In the genomic region with DNA sequence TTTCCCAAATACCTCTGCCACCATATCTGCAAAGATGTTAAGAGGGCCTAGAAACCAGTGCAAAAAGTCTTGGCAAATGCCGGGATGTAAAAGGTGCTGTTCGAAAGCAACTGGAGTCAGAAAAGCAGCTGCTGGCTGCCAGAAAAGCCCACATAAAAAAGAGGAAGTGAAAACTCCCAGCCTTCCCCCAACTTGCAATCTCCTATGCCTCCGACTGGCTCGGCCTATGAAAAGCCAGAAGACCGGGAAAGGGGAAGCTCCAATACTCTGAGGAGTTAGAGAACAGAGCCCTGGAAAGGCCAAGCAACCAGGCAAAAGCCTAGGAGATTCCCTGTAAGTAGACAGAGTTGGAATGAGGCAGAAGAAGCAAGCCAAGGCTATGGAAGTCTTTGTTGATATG, we compare ENCODE assay signal across 13 mouse cellular contexts. TPM values are rescaled to one million over a fixed set of nuclear protein-coding genes. Genes with fewer than 3 reads are reported as not detected.
DNase-seq lines count a peak whose midpoint lies in the region; ATAC-seq lines count a peak whose summit lies in the region.
"Had no signal": no experiment of that assay in that cellular context is flagged by ENCODE, and none has a peak within 500 bp of the region (broad histone marks: within the 10 kb centered on the region; RNA-seq: fewer than 3 reads in every experiment).

No protein-coding gene starts in this region.

- H3K27me3 ChIP-seq in kidney, embryonic 14.5 days (ENCODE audit: control insufficient read depth, insufficient read depth, low read length), result no peaks in the 10 kb centered on the region
- H3K27me3 ChIP-seq in forebrain, embryonic 11.5 days (ENCODE audit: control insufficient read depth, insufficient read depth, low read length), result no peaks in the 10 kb centered on the region
- H3K27me3 ChIP-seq: neural tube, embryonic 13.5 days had no signal

- no peak overlapping the region for H3K4me2 ChIP-seq in kidney, embryonic 14.5 days (replicated peaks; ENCODE audit: low read depth, low read length)
- no peak overlapping the region for H3K4me2 ChIP-seq in forebrain, embryonic 11.5 days (ENCODE audit: low read depth, low read length, severe bottlenecking)
- H3K4me2 ChIP-seq: neural tube, embryonic 13.5 days had no signal

- 0 out of 2 replicates have a peak, but pooled peaks cover 3% of the 10 kb centered on the region for H3K4me1 ChIP-seq in kidney, embryonic 14.5 days (ENCODE audit: control insufficient read depth, insufficient read depth, low read length)
- 0 out of 2 replicates have a peak, but pooled peaks cover 2% of the 10 kb centered on the region for H3K4me1 ChIP-seq in forebrain, embryonic 11.5 days (replicated peaks; ENCODE audit: control insufficient read depth, insufficient read depth, low read length)
- H3K4me1 ChIP-seq: neural tube, embryonic 13.5 days had no signal

- H3K36me3 ChIP-seq in kidney, embryonic 14.5 days (ENCODE audit: control insufficient read depth, insufficient read depth, low read length), result no peaks in the 10 kb centered on the region
- no peaks in the 10 kb centered on the region for H3K36me3 ChIP-seq in forebrain, embryonic 11.5 days (ENCODE audit: control insufficient read depth, insufficient read depth, low read length)
- H3K36me3 ChIP-seq: G1E; neural tube, embryonic 13.5 days had no signal

- H3K4me3 ChIP-seq in kidney, embryonic 14.5 days (ENCODE audit: low read length), result no peak overlapping the region
- no peak overlapping the region for H3K4me3 ChIP-seq in forebrain, embryonic 11.5 days (ENCODE audit: low read depth, low read length)
- H3K4me3 ChIP-seq: neural tube, embryonic 13.5 days had no signal

- no peak overlapping the region for H3K27ac ChIP-seq in kidney, embryonic 14.5 days (ENCODE audit: low read depth, low read length)
- no peak overlapping the region for H3K27ac ChIP-seq in forebrain, embryonic 11.5 days (ENCODE audit: low read depth, low read length)
- H3K27ac ChIP-seq: neural tube, embryonic 13.5 days had no signal

- no peak for ATAC-seq in kidney, embryonic 14.5 days (ENCODE audit: low FRiP score, low TSS enrichment)
- ATAC-seq in megakaryocyte, adult 5-6 weeks (ENCODE audit: poor library complexity, severe bottlenecking), result peak; percentile 71
- ATAC-seq in forebrain, embryonic 11.5 days (replicated peaks; ENCODE audit: low FRiP score), result no peak

- no peaks in the 10 kb centered on the region for H3K9me3 ChIP-seq in kidney, embryonic 14.5 days (ENCODE audit: control insufficient read depth, low read length)
- no peaks in the 10 kb centered on the region for H3K9me3 ChIP-seq in forebrain, embryonic 11.5 days (ENCODE audit: control insufficient read depth, low read length)
- H3K9me3 ChIP-seq: G1E; neural tube, embryonic 13.5 days had no signal

- no peak overlapping the region for H3K9ac ChIP-seq in kidney, embryonic 14.5 days (ENCODE audit: low read depth, low read length)
- H3K9ac ChIP-seq in forebrain, embryonic 11.5 days (ENCODE audit: low read length), result no peak overlapping the region
- H3K9ac ChIP-seq: neural tube, embryonic 13.5 days had no signal

- peak; percentile 9 to 37 for DNase-seq in kidney, postnatal 25 days
- DNase-seq in B cell, adult 2 months, result peak; percentile 56 to 63
- peak; percentile 36 for DNase-seq in brain, adult 2 months (ENCODE audit: low read depth, low spot score)
- no peak for DNase-seq in cerebellum, postnatal 14 days
- DNase-seq in forebrain, embryonic 11.5 days (ENCODE audit: low spot score), result no peak
- DNase-seq: adrenal gland, adult 2 months; cerebellum, postnatal 10 days; right cerebral cortex, postnatal 14 days; thymus, postnatal 36 days had no signal

- WGBS in kidney, embryonic 14.5 days, result 58% methylated on average over 5 of the region's 5 CpGs
- 76% methylated on average over 5 of the region's 5 CpGs for WGBS in forebrain, embryonic 11.5 days

RNA-seq across cellular contexts. Expression of gene Myo1b, which starts 14.7 kb away (rescaled TPM):
- 54.4 and 88.8 TPM in 2 replicates for polyA plus RNA-seq in kidney, embryonic 14.5 days (2014; fragmentation: Nextera tagmentation; extraction: Ambion mirVana)
- total RNA-seq in megakaryocyte, adult 5-6 weeks (2015), result 0.07 and 1.8 TPM in 2 replicates
- 1.2 and 1.8 TPM in 2 replicates for total RNA-seq in megakaryocyte, adult 5-6 weeks (2017)
- 109 and 117 TPM in 2 replicates for polyA plus RNA-seq in forebrain, embryonic 11.5 days (2014; fragmentation: Nextera tagmentation; extraction: Ambion mirVana)
- polyA plus RNA-seq: G1E had no signal

RNA-seq across cellular contexts. Expression of gene Stat4, which starts 56.4 kb away (rescaled TPM):
- polyA plus RNA-seq in kidney, embryonic 14.5 days (2014; fragmentation: Nextera tagmentation; extraction: Ambion mirVana), result 0.86 and 0.95 TPM in 2 replicates
- total RNA-seq in megakaryocyte, adult 5-6 weeks (2015), result 19.3 and 28.2 TPM in 2 replicates
- total RNA-seq in megakaryocyte, adult 5-6 weeks (2017), result 13.2 and 21.6 TPM in 2 replicates
- 12.0 and 12.4 TPM in 2 replicates for polyA plus RNA-seq in forebrain, embryonic 11.5 days (2014; fragmentation: Nextera tagmentation; extraction: Ambion mirVana)
- polyA plus RNA-seq: adrenal gland, adult 2 months; G1E had no signal

Comparison
In these comparisons a context has a peak if more than half of its experiments do, and no peak if none do; other contexts are left out.
1. DNase-seq: peak in kidney, postnatal 25 days (2 of 2), B cell, adult 2 months (2 of 2) and brain, adult 2 months (single experiment); none in cerebellum, postnatal 14 days (0 of 2) and forebrain, embryonic 11.5 days (single experiment).